Mouse (Mus musculus) small intestine, adult 2 months (tissue): ENCODE results near the gene Kcnn4.

Experiments used
- CTCF ChIP-seq: fragments of 200-500 bp; IDR thresholded peaks from 2 replicates; pipeline ENCODE4 v1.5.1; 2012; ENCODE audit warnings: low read depth, mild to moderate bottlenecking, control low read depth, inconsistent platforms, low read length, moderate library complexity, mixed read lengths; ENCODE audit not compliant: insufficient replicate concordance, insufficient read length; ENCODE audit errors: extremely low read depth
- POLR2A ChIP-seq: fragments of 200-500 bp; IDR thresholded peaks from 2 replicates; pipeline ENCODE4 v1.6.1; 2012; ENCODE audit warnings: low read depth, mild to moderate bottlenecking, control low read depth, inconsistent platforms, low read length, moderate library complexity

DNA sequence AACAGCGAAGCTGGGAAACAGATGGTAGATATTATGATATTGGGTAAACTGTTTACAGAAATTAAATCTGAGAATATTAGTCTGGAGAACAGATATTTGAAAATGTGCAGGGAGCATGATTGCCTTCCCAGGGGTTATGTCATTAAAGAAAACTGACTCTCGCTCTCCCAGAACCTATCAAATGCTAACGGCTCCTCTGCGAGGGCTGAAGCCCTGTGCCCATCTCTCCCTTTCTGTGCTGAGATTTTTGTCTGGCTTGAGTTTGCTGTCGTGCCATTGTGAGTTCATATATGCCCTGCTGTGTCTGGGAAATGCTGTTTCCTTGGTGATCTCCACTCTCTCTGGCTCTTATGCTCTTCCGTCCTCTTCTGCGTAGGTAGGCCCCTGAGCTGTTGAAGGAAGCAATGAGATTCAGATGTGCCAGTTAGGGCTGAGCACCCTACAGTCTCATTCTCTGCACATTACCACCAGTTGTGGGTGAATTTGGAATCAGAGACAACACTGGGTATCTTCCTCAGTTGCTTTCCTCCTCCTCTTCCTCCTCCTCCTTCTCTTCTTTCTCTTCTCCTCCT, 26.3 kb upstream of the Kcnn4 start:
- TF ChIP-seq POLR2A (no peak), CTCF (no peak)
